Mouse (Mus musculus) subcutaneous adipose tissue, adult 2 months (tissue): ENCODE results near the gene Gal3st4. TPM values are rescaled to one million over a fixed set of nuclear protein-coding genes. Genes with fewer than 3 reads are reported as not detected.

Source experiments
- polyA plus RNA-seq: library from polyadenylated mRNA; depleted of rRNA; stranded (reverse); fragments of >200 nt; gene quantifications from 2 replicates; pipeline ENCODE4 v1.2.3, GENCODE M21; 2012; ENCODE audit warnings: low replicate concordance; rRNA removed

The Gal3st4 gene
- 0.80 and 5.2 TPM in 2 replicates for polyA plus RNA-seq

GRCm38 (mm10) chr5:138272409-138272923 lies at the start of gene Gal3st4:
Gene Gal3st4 (minus strand): TSS chr5:138272840.

GRCm38 (mm10) chr5:138279585-138280424 lies 7.2 kb upstream of the Gal3st4 start, which contains the start of the genes Gm43720, Gpc2 and Stag3:
Gene Gm43720 (minus strand): TSS chr5:138279958.
Gene Gpc2 (minus strand): TSS chr5:138280005.
Gene Stag3 (plus strand): TSS chr5:138280240.

GRCm38 (mm10) chr5:138263260-138264206 lies 9.1 kb downstream of the Gal3st4 start, which contains the start of gene BC037034:
Gene BC037034 (minus strand): TSS chr5:138264033.

GRCm38 (mm10) chr5:138255353-138256093 lies 17.1 kb downstream of the Gal3st4 start, which contains the start of gene Lamtor4:
Gene Lamtor4 (plus strand): TSS chr5:138255482.

GRCm38 (mm10) chr5:138225700-138226099 lies 46.9 kb downstream of the Gal3st4 start, which contains the start of gene Nxpe5:
Gene Nxpe5 (plus strand): TSS chr5:138225898.

Other genes starting within 250 kb of the Gal3st4 start
- gene Smok3c, start 219.6 kb downstream of the Gal3st4 start, polyA plus RNA-seq, result not detected in 2 replicates
- 4.7 and 8.3 TPM in 2 replicates for gene Zkscan1, start 187.8 kb downstream of the Gal3st4 start, polyA plus RNA-seq
- gene Zscan21, start 155.9 kb downstream of the Gal3st4 start, polyA plus RNA-seq, result 8.7 and 12.5 TPM in 2 replicates
- gene Zfp113, start 117.1 kb downstream of the Gal3st4 start, polyA plus RNA-seq, result 2.4 and 4.2 TPM in 2 replicates
- 122 and 145 TPM in 2 replicates for gene Cops6, start 111.8 kb downstream of the Gal3st4 start, polyA plus RNA-seq
- gene Ap4m1, start 100.8 kb downstream of the Gal3st4 start, polyA plus RNA-seq, result 66.6 and 72.1 TPM in 2 replicates
- gene Mcm7, start 100.4 kb downstream of the Gal3st4 start, polyA plus RNA-seq, result 20.3 and 54.7 TPM in 2 replicates
- gene Taf6, start 85.4 kb downstream of the Gal3st4 start, polyA plus RNA-seq, result 52.1 and 79.8 TPM in 2 replicates
- 8.0 and 11.5 TPM in 2 replicates for gene Cnpy4, start 85.4 kb downstream of the Gal3st4 start, polyA plus RNA-seq
- gene Mblac1, start 78.5 kb downstream of the Gal3st4 start, polyA plus RNA-seq, result 7.2 and 8.4 TPM in 2 replicates
- 3.7 and 5.3 TPM in 2 replicates for gene Nxpe5, start 46.9 kb downstream of the Gal3st4 start, polyA plus RNA-seq
- 232 and 331 TPM in 2 replicates for gene Lamtor4, start 17.4 kb downstream of the Gal3st4 start, polyA plus RNA-seq
- gene BC037034, start 8.8 kb downstream of the Gal3st4 start, polyA plus RNA-seq, result 38.8 and 71.4 TPM in 2 replicates
- gene Gm43720, start 7.1 kb upstream of the Gal3st4 start, polyA plus RNA-seq, result 0.01 TPM in 1 of 2 replicates, not detected in the other
- 6.5 and 27.6 TPM in 2 replicates for gene Gpc2, start 7.2 kb upstream of the Gal3st4 start, polyA plus RNA-seq
- 1.2 and 1.4 TPM in 2 replicates for gene Stag3, start 7.4 kb upstream of the Gal3st4 start, polyA plus RNA-seq
- gene Pvrig, start 69.1 kb upstream of the Gal3st4 start, polyA plus RNA-seq, result 0.29 and 2.0 TPM in 2 replicates
- gene Zfp157, start 168.6 kb upstream of the Gal3st4 start, polyA plus RNA-seq, result 3.6 and 6.4 TPM in 2 replicates